Mouse (Mus musculus) E14TG2a.4 (cell line): ENCODE data around the gene Sh3bp5.

ENCODE experiments used
- CTCF ChIP-seq: conservative IDR thresholded peaks from 2 replicates; pipeline ENCODE4 v1.5.1; 2014; ENCODE audit warnings: low read length
- NANOG ChIP-seq: IDR thresholded peaks from 2 replicates; pipeline ENCODE4 v1.6.1; 2014; ENCODE audit warnings: borderline replicate concordance, low read length, mixed read lengths
- POU5F1 ChIP-seq: IDR thresholded peaks from 2 replicates; pipeline ENCODE4 v1.6.1; 2014; ENCODE audit warnings: low read length, borderline replicate concordance

GRCm38 (mm10) chr14:31437826-31438529 is 2.1 kb upstream of the Sh3bp5 start:
- TF ChIP-seq CTCF (no peak), NANOG (no peak), POU5F1 (no peak)
